Comparison of ENCODE assay signal across 8 mouse cellular contexts in the genomic region with DNA sequence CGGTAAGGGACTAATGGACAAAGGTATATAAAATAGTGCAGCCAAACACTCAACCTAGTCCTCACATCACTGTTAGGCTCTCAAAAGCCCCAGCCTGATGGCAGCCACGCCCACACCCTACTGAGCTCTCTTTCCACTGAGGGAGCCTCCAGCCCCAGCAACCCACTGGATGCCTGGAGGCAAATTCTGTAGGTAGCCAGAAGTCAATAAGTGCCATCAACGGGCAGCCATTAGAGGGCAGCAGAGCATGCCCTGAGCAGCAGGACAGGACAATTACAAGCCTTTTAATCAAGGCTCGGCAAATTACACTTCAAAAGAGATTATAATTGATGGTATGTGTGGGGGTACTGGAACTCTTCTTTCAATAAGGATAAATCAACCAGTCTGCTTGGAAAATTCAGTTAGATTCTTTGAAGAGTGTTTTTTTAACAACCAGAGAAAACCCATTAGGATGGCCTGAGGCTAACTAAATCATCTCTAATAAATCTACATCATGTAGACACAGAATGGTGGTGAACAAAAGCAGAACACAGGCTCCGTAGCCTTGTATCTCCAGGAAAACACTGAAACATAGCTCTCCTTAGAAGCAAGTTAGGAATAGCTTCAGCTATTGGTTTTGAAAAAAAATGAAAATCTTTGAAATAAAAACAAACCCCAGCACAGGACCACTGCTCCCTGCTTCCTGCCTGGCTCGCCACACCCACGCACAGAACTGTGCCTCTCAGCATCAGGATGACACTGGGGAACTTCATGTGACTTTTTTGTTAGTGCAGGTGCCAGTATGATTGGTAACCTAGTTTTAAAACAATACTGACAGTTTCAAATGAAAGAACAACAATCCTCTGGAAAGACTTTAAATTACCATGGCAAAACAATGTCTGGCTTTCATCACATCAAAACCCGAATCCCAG. TPM values are rescaled to one million over a fixed set of nuclear protein-coding genes. Genes with fewer than 3 reads are reported as not detected.
DNase-seq lines count a peak whose midpoint lies in the region; ATAC-seq and TF ChIP-seq lines count a peak whose summit lies in the region.

No protein-coding gene starts in this region.

- no peak overlapping the region for H3K27ac ChIP-seq in heart, postnatal 0 days (ENCODE audit: low read depth)
- no peak overlapping the region; the same call in 1 of the 2 replicates for H3K27ac ChIP-seq in midbrain, embryonic 12.5 days (replicated peaks)

- no peak overlapping the region for H3K4me2 ChIP-seq in heart, postnatal 0 days (ENCODE audit: low read depth, low read length)
- no peak overlapping the region for H3K4me2 ChIP-seq in midbrain, embryonic 12.5 days (replicated peaks)

- H3K4me1 ChIP-seq in heart, postnatal 0 days (ENCODE audit: control insufficient read depth, insufficient read depth) = peaks cover 19% of the 10 kb centered on the region
- peaks cover 12% of the 10 kb centered on the region; the same call in 1 of the 2 replicates for H3K4me1 ChIP-seq in midbrain, embryonic 12.5 days

- no peaks in the 10 kb centered on the region for H3K27me3 ChIP-seq in Patski
- no peaks in the 10 kb centered on the region for H3K27me3 ChIP-seq in heart, postnatal 0 days (ENCODE audit: control insufficient read depth, insufficient read depth, low read length)
- H3K27me3 ChIP-seq in midbrain, embryonic 12.5 days = no peaks in the 10 kb centered on the region

- no peak overlapping the region for H3K9ac ChIP-seq in heart, postnatal 0 days (replicated peaks; ENCODE audit: low read depth, low read length)
- H3K9ac ChIP-seq in midbrain, embryonic 12.5 days (replicated peaks) = no peak overlapping the region

- no peaks in the 10 kb centered on the region for H3K9me3 ChIP-seq in heart, postnatal 0 days (replicated peaks; ENCODE audit: control insufficient read depth, low read length)
- no peaks in the 10 kb centered on the region for H3K9me3 ChIP-seq in midbrain, embryonic 12.5 days

- 35% methylated on average over 8 of the region's 8 CpGs for WGBS in heart, postnatal 0 days
- WGBS in midbrain, embryonic 12.5 days = 45% methylated on average over 8 of the region's 8 CpGs

- POLR2A ChIA-PET in Patski (lab: Charles Lee) = no interaction called here

- in situ Hi-C loops in Patski (cut with MboI; ENCODE audit: low pct_unique_long_range_greater_than_20kb) = loop anchor here (10.0 to 25.0 kb wide), 2 partner anchors 85 to 462 kb away; no protein-coding TSS in a partner anchor

- ATAC-seq in Patski = peak; percentile 65
- peak; percentile 50; the same call in 1 of the 2 replicates for ATAC-seq in heart, postnatal 0 days (ENCODE audit: insufficient read depth, low read depth)
- peak; percentile 58; the same call in 1 of the 2 replicates for ATAC-seq in midbrain, embryonic 12.5 days (ENCODE audit: low FRiP score, low read depth)

- H3K4me3 ChIP-seq in heart, postnatal 0 days (ENCODE audit: low read depth, low read length) = no peak overlapping the region
- no peak overlapping the region for H3K4me3 ChIP-seq in midbrain, embryonic 12.5 days

- H3K36me3 ChIP-seq in heart, postnatal 0 days (replicated peaks; ENCODE audit: control insufficient read depth, insufficient read depth, low read length) = 0 out of 2 replicates have a peak, but pooled peaks cover 2% of the 10 kb centered on the region
- no peaks in the 10 kb centered on the region for H3K36me3 ChIP-seq in midbrain, embryonic 12.5 days

- peak; percentile 61 for DNase-seq in gastrocnemius, adult 18-20 months (ENCODE audit: low spot score)
- DNase-seq in gastrocnemius, postnatal 25 days = no peak
- no peak for DNase-seq in Patski (ENCODE audit: low read depth, low spot score)
- DNase-seq in cerebellum, postnatal 25 days = peak; percentile 76 to 89
- peak; percentile 45 for DNase-seq in heart, postnatal 0 days (ENCODE audit: low spot score)
- DNase-seq in kidney, postnatal 10 days = peak; percentile 81
- DNase-seq in thymus, postnatal 4 days = peak; percentile 53

- TF ChIP-seq CTCF in Patski (IDR thresholded peaks at IDR 0.05) = peak; percentile 90
- TF ChIP-seq CTCF in heart, postnatal 0 days (IDR thresholded peaks at IDR 0.05; ENCODE audit: low read depth) = peak; percentile 90

- CTCF ChIA-PET in Patski (lab: Charles Lee) = interaction anchor here (0.7 to 6.0 kb wide), 11 partner anchors 9 to 92 kb away, joined by 3 to 76 read pairs (median 5); partner anchors contain the start of gene Sestd1

- TF ChIP-seq EP300 in heart, postnatal 0 days (IDR thresholded peaks at IDR 0.05; ENCODE audit: low read depth) = no peak

RNA-seq across cellular contexts. Expression of gene Sestd1, which starts 30.4 kb away (rescaled TPM):
- 1 to 10 TPM; 7.9 to 9.7 TPM for total RNA-seq in gastrocnemius, adult 18-20 months (2021)
- total RNA-seq in gastrocnemius, postnatal 25 days (2021) = 10 to 100 TPM in 1 of 2 experiments, 1 to 10 TPM in 1; 9.4 to 10.9 TPM
- 36.2 TPM for polyA plus RNA-seq in Patski (2021)
- 9.2 and 9.8 TPM in 2 replicates for total RNA-seq in heart, postnatal 0 days (2014; rRNA removed; ENCODE audit: low replicate concordance)
- 8.6 and 9.7 TPM in 2 replicates for polyA plus RNA-seq in heart, postnatal 0 days (2015; fragmentation: Nextera tagmentation; extraction: Ambion mirVana)
- polyA plus RNA-seq in midbrain, embryonic 12.5 days (2016; fragmentation: Nextera tagmentation; extraction: Ambion mirVana) = 27.2 and 34.7 TPM in 2 replicates

Comparison
In these comparisons a context has a peak if more than half of its experiments do, and no peak if none do; other contexts are left out.
1. DNase-seq: peak in gastrocnemius, adult 18-20 months (single experiment), cerebellum, postnatal 25 days (2 of 2), heart, postnatal 0 days (single experiment), kidney, postnatal 10 days (single experiment) and thymus, postnatal 4 days (single experiment); none in gastrocnemius, postnatal 25 days (single experiment) and Patski (single experiment).
2. Peak in every context shown above with its lines, with median percentiles within 50 percentile points of each other: ATAC-seq.